Mouse (Mus musculus): ENCODE data around the gene Fubp1.

Fubp1 gene

GRCm38 (mm10) chr3:152238836-152239235 is 28.6 kb downstream of the Fubp1 start:
- DNase-seq, result no peak

GRCm38 (mm10) chr3:152239592-152239991 is 29.4 kb downstream of the Fubp1 start:
- DNase-seq, result no peak

- no peak for DNase-seq
Measured at GRCm38 (mm10) chr3:152241098-152241497, 30.9 kb downstream of the Fubp1 start.

- no peak for DNase-seq
Measured at GRCm38 (mm10) chr3:152243304-152243703, 33.1 kb downstream of the Fubp1 start.

GRCm38 (mm10) chr3:152245273-152245910 is 35.2 kb downstream of the Fubp1 start:
- DNase-seq, result no peak

- DNase-seq, result no peak
Measured at GRCm38 (mm10) chr3:152247708-152248107, 37.5 kb downstream of the Fubp1 start.

- no peak for DNase-seq
Measured at GRCm38 (mm10) chr3:152250487-152250886, 40.3 kb downstream of the Fubp1 start.

GRCm38 (mm10) chr3:152257528-152257927 is 47.3 kb downstream of the Fubp1 start:
- no peak for DNase-seq

- DNase-seq, result peak; percentile 77 to 79
Measured at GRCm38 (mm10) chr3:152259409-152259808, 49.2 kb downstream of the Fubp1 start.

- no peak for DNase-seq
Measured at GRCm38 (mm10) chr3:152260362-152260761, 50.1 kb downstream of the Fubp1 start.

GRCm38 (mm10) chr3:152261436-152261835 is 51.2 kb downstream of the Fubp1 start:
- no peak for DNase-seq

GRCm38 (mm10) chr3:152261948-152262347 is 51.7 kb downstream of the Fubp1 start:
- DNase-seq, result no peak

GRCm38 (mm10) chr3:152264374-152264773 is 54.2 kb downstream of the Fubp1 start:
- DNase-seq, result no peak

GRCm38 (mm10) chr3:152264830-152265229 is 54.6 kb downstream of the Fubp1 start:
- no peak for DNase-seq

GRCm38 (mm10) chr3:152265351-152266035 is 55.3 kb downstream of the Fubp1 start:
- peak; percentile 42 to 58 for DNase-seq

- no peak for DNase-seq
Measured at GRCm38 (mm10) chr3:152266036-152266421, 55.8 kb downstream of the Fubp1 start, which contains the start of gene Nexn. Nexn (minus strand) TSS chr3:152266350.

GRCm38 (mm10) chr3:152268099-152268498 is 57.9 kb downstream of the Fubp1 start:
- no peak for DNase-seq

GRCm38 (mm10) chr3:152271071-152271710 is 61.0 kb downstream of the Fubp1 start:
- no peak for DNase-seq

GRCm38 (mm10) chr3:152271876-152272275 is 61.7 kb downstream of the Fubp1 start:
- no peak for DNase-seq

GRCm38 (mm10) chr3:152272974-152273685 is 62.9 kb downstream of the Fubp1 start:
- DNase-seq, result no peak

GRCm38 (mm10) chr3:152275008-152275407 is 64.8 kb downstream of the Fubp1 start:
- DNase-seq, result no peak

- no peak for DNase-seq
Measured at GRCm38 (mm10) chr3:152276935-152277334, 66.7 kb downstream of the Fubp1 start.

- no peak for DNase-seq
Measured at GRCm38 (mm10) chr3:152277912-152278311, 67.7 kb downstream of the Fubp1 start.

Measured in cerebellum, postnatal 14 days (tissue).